Mouse (Mus musculus) G1E (cell line): ENCODE results near the gene Vps52. TPM values are rescaled to one million over a fixed set of nuclear protein-coding genes. Genes with fewer than 3 reads are reported as not detected.

Experiments used
- ATAC-seq: 2 replicates; pipeline ENCODE4 v1.8.0; 2016; ENCODE audit warnings: mild to moderate bottlenecking; ENCODE audit not compliant: insufficient number of reproducible peaks, poor library complexity, low FRiP score, severe bottlenecking; ENCODE audit errors: extremely low read depth
- DNase-seq: peaks from one replicate; pipeline ENCODE4 v3.0.0; 2012; ENCODE audit warnings: low spot score
- H3K27me3 ChIP-seq: 2 replicates; pipeline ENCODE4 v1.6.1; 2012; ENCODE audit warnings: mild to moderate bottlenecking, low read length, inconsistent platforms; ENCODE audit not compliant: insufficient read depth
- H3K36me3 ChIP-seq: replicated peaks from 2 replicates; pipeline ENCODE3; 2012; ENCODE audit warnings: mild to moderate bottlenecking, inconsistent platforms
- H3K4me1 ChIP-seq: 2 replicates; pipeline ENCODE4 v1.6.1; 2012; ENCODE audit warnings: low read depth, low read length, inconsistent platforms, mixed read lengths; ENCODE audit not compliant: insufficient read depth
- H3K4me3 ChIP-seq: 2 replicates; pipeline ENCODE4 v1.5.1; 2012; ENCODE audit warnings: low read depth, mild to moderate bottlenecking, inconsistent platforms, low read length, moderate library complexity, mixed read lengths
- H3K9me3 ChIP-seq: replicated peaks from 2 replicates; pipeline ENCODE4 v1.6.1; 2012; ENCODE audit warnings: inconsistent platforms
- CTCF ChIP-seq: IDR thresholded peaks from 2 replicates; pipeline ENCODE4 v1.5.1; 2012; ENCODE audit warnings: low read depth, low read length, inconsistent platforms, mixed read lengths
- GATA1 ChIP-seq: IDR thresholded peaks from 2 replicates; pipeline ENCODE4 v1.6.1; 2012; ENCODE audit warnings: borderline replicate concordance, low read length, inconsistent platforms, mixed read lengths
- GATA2 ChIP-seq: IDR thresholded peaks from 2 replicates; pipeline ENCODE4 v1.6.1; 2012; ENCODE audit warnings: low read depth, low read length, inconsistent platforms, borderline replicate concordance
- POLR2AphosphoS5 ChIP-seq: IDR thresholded peaks from 2 replicates; pipeline ENCODE4 v1.6.1; 2012; ENCODE audit warnings: low read depth, low read length, inconsistent platforms; ENCODE audit not compliant: insufficient replicate concordance
- TAL1 ChIP-seq: conservative IDR thresholded peaks from 2 replicates; pipeline ENCODE4 v1.6.1; 2012; ENCODE audit warnings: low read depth, low read length, inconsistent platforms, mixed read lengths
- polyA plus RNA-seq: library from polyadenylated mRNA; stranded (reverse); fragments of >175 nt; gene quantifications from 2 replicates; pipeline ENCODE4 v1.2.3, GENCODE M21; 2012
- total RNA-seq, 2 experiments: library from RNA; stranded (forward) in 1 of 2; stranded (reverse) in 1 of 2; fragments of 200-1000 nt in 1 of 2; fragments of >200 nt in 1 of 2; fragmentation: Nextera tagmentation in 1 of 2; gene quantifications; 2 replicates each; pipeline ENCODE4 v1.2.3; 2014 to 2017

Vps52 gene
- total and polyA plus RNA-seq, 3 experiments, result 19.8 to 48.9 (median 30.0) TPM

DNA sequence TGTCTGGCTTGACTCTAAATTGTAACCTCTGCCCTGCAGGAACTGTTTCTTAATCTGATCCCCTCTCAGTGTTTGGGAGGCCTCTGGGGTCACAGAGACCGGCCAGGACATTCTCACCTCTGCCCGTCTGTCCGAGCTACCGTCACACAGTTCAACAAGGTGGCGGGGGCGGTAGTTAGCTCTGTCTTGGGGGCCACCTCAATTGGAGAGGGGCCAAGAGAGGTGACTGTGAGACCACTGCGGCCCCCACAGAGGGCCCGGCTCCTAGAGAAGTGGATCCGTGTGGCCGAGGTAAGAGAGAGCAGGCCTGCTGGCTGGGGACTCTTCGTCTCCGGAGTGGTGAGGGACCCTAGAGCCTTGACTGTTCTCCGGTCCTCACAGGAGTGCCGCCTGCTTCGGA, 22.6 kb upstream of the Vps52 start:
- Histone ChIP-seq H3K27me3 (no peaks in the 10 kb centered on the region), H3K4me1 (peaks cover 63% of the 10 kb centered on the region), H3K4me3 (no peak overlapping the region), H3K9me3 (no peaks in the 10 kb centered on the region), H3K36me3 (peaks cover 69% of the 10 kb centered on the region)
- no peak for ATAC-seq
- TF ChIP-seq TAL1 (no peak), GATA1 (no peak), GATA2 (no peak), CTCF (no peak), POLR2AphosphoS5 (no peak)
- no peak for DNase-seq

DNA sequence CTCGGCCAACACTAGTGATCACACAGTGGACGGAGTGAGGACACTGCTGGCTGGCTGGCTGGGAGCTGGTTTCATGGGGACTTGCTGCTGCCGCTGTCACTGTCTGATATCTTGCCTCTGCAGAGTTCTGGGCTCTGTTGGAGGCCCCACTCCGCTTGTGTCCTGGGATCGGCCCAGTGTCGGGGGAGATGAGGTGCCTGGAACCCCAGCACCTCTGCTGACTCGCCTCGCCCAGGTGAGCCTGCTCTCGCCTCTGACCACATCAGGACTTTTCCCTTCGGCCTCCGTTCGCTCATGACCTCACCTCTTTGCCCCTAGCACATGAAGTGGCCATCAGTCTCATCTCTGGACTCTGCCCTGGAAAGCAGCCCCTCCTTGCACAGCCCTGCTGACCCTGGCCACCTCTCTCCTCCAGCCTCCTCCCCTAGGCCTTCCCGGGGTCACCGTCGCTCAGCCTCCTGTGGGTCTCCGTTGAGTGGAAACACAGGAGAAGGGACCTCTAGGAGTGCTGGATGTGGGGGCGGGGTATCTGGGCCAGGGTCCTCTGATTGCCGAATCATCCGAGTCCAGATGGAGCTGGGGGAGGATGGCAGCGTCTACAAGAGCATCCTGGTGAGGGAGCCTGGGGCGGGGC, 20.1 kb upstream of the Vps52 start:
- TF ChIP-seq CTCF (no peak), GATA2 (no peak), TAL1 (no peak), GATA1 (no peak), POLR2AphosphoS5 (no peak)
- peaks cover 67% of the 10 kb centered on the region for H3K4me1 ChIP-seq
- ATAC-seq (no peak), DNase-seq (no peak)
- no peaks in the 10 kb centered on the region for H3K9me3 ChIP-seq
- peaks cover 80% of the 10 kb centered on the region for H3K36me3 ChIP-seq
- H3K4me3 ChIP-seq, result no peak overlapping the region
- no peaks in the 10 kb centered on the region for H3K27me3 ChIP-seq

DNA sequence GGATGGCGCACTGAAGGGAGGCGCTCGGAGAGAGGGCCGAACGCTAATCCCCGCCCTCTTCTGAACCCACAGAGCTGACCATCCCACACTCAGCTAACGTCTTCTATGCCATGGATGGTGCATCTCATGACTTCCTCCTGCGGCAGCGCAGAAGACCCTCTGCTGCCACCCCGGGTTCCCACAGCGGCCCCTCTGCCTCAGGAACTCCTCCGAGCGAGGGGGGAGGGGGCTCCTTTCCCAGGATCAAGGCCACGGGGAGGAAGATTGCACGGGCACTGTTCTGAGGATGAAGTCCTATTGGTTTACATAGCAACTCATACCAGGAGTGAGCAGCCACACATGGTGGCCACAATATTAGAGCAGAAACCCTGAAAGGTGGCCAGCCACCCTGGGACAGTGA, 18.6 kb upstream of the Vps52 start:
- no peak overlapping the region for H3K4me3 ChIP-seq
- peaks cover 66% of the 10 kb centered on the region for H3K4me1 ChIP-seq
- H3K36me3 ChIP-seq, result peaks cover 79% of the 10 kb centered on the region
- TF ChIP-seq GATA2 (no peak), POLR2AphosphoS5 (no peak), GATA1 (no peak), CTCF (no peak), TAL1 (no peak)
- no peaks in the 10 kb centered on the region for H3K9me3 ChIP-seq
- H3K27me3 ChIP-seq, result no peaks in the 10 kb centered on the region
- no peak for ATAC-seq
- DNase-seq, result no peak

DNA sequence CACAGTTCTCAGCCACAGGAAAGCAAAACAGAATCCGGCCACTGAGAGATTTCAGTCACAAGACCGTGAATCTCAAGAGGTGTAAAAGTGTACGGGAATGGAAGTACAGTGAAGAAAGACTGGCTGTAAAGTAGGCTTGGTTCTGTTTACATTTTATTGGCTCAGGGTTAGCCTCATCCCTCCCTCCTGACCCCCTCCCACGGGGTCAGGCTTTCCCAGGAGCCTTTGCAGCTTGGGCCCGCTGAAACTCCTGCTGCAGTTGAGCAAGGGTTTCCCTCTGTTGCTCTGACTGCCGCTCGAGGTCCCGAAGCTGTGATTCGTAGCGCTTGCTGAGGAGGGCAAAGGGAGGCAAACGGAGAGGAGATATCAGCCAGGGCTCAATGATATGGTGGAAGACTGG, 16.8 kb upstream of the Vps52 start:
- TF ChIP-seq GATA1, result no peak
- TF ChIP-seq GATA2, result no peak
- no peak for TF ChIP-seq CTCF
- TF ChIP-seq TAL1, result no peak
- no peak for TF ChIP-seq POLR2AphosphoS5
- ATAC-seq (no peak), DNase-seq (no peak)
- H3K36me3 ChIP-seq, result peaks cover 79% of the 10 kb centered on the region
- no peaks in the 10 kb centered on the region for H3K27me3 ChIP-seq
- peak overlapping the region; percentile 90; the same call in 1 of the 2 replicates for H3K4me3 ChIP-seq
- H3K9me3 ChIP-seq, result no peaks in the 10 kb centered on the region
- H3K4me1 ChIP-seq, result peaks cover 64% of the 10 kb centered on the region

DNA sequence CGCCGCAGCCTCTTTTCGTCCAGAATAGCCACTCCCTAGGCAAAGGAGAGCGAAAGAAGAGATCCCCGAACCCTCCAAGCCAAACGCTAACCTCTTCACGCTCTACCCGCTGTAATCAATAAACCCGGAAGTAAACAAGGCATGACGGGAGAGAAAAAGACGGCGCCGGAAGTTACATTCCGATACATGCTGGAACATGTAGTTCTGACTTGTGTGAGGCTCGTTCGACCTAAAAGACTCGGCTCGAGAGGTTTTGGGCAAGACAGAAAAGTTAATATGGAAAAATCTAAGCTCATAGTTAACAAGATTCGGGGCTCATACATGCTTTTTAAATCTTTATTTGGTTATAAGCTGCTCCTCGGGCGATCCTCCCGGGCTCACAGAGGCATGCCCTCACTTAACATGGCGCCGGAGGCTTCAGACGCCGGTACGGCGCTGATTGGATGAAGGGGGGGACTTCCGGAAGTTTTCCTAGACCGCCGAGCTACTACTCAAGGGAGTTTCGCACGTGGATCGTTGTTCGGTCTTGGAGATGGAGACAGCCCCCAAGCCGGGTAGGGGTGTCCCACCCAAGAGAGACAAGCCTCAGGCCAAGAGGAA, 15.3 kb upstream of the Vps52 start, which contains the start of the genes Pfdn6 and Wdr46:
Gene Pfdn6, minus strand, starts transcription at position 138 of the 600 bp plus-strand sequence.
Gene Wdr46, plus strand, starts transcription at position 455 of the 600 bp plus-strand sequence.
- H3K9me3 ChIP-seq, result no peaks in the 10 kb centered on the region
- ATAC-seq, result peak; percentile 84
- H3K4me1 ChIP-seq, result peaks cover 63% of the 10 kb centered on the region
- H3K4me3 ChIP-seq, result peak within 1 kb of the TSS; percentile 90
- DNase-seq, result peak; percentile 90
- H3K27me3 ChIP-seq, result no peaks in the 10 kb centered on the region
- peaks cover 78% of the 10 kb centered on the region for H3K36me3 ChIP-seq
- TF ChIP-seq GATA2, result no peak
- TF ChIP-seq CTCF, result no peak
- no peak for TF ChIP-seq GATA1
- no peak for TF ChIP-seq TAL1
- TF ChIP-seq POLR2AphosphoS5, result no peak

DNA sequence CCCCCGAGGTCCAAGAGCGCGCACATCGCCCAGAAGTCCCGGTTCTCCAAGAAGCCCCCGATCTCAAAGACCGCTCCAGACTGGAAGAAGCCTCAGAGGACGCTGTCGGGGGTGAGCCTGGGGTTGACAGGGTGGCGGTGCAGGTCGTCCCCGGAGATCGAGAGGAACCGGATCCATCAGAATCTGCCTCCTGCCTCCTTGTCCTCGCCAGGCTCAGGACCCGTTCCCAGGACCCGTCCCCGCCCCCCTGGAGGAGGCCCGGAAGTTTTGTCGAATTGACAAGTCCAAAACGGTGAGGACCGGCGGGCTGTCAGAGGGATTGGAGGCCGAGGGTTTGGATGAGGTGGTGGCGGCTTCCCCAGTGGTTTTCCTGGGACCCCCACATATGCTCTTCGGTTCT, 14.6 kb upstream of the Vps52 start:
- Histone ChIP-seq H3K27me3 (no peaks in the 10 kb centered on the region), H3K36me3 (peaks cover 78% of the 10 kb centered on the region), H3K4me3 (peak overlapping the region; percentile 90), H3K9me3 (no peaks in the 10 kb centered on the region), H3K4me1 (peaks cover 62% of the 10 kb centered on the region)
- ATAC-seq (no peak), DNase-seq (peak; percentile 44)
- TF ChIP-seq GATA1 (no peak), GATA2 (no peak), TAL1 (no peak), POLR2AphosphoS5 (no peak), CTCF (no peak)
